Mouse (Mus musculus) lung, postnatal 0 days (tissue): ENCODE measurements around the gene Mthfr. TPM values are rescaled to one million over a fixed set of nuclear protein-coding genes. Genes with fewer than 3 reads are reported as not detected.

Experiments
- ATAC-seq: fragments of 200-750 bp; cut with Nextera tagmentation; 2 replicates; pipeline ENCODE4 v1.8.0; 2017; ENCODE audit warnings: moderate library complexity
- DNase-seq: peaks from one replicate; pipeline ENCODE4 v3.0.0-alpha.2; 2016; ENCODE audit warnings: low spot score
- H3K27ac ChIP-seq: fragments of 300-500 bp; sonication (generic); 2 replicates; pipeline ENCODE4 v1.5.1; 2014; ENCODE audit warnings: antibody characterized with exemption, mild to moderate bottlenecking, low read length, mixed read lengths
- H3K27me3 ChIP-seq: fragments of 300-500 bp; sonication (generic); replicated peaks from 2 replicates; pipeline ENCODE4 v1.6.1; 2014; ENCODE audit warnings: low read length, mixed read lengths; ENCODE audit not compliant: insufficient read depth
- H3K36me3 ChIP-seq: fragments of 300-500 bp; sonication (generic); 2 replicates; pipeline ENCODE4 v1.6.1; 2014; ENCODE audit warnings: low read length, mixed read lengths; ENCODE audit not compliant: insufficient read depth
- H3K4me1 ChIP-seq: fragments of 300-500 bp; sonication (generic); 2 replicates; pipeline ENCODE4 v1.6.1; 2014; ENCODE audit warnings: antibody characterized with exemption, low read depth, low read length, mixed read lengths; ENCODE audit not compliant: insufficient read depth
- H3K4me2 ChIP-seq: fragments of 300-500 bp; sonication (generic); replicated peaks from 2 replicates; pipeline ENCODE4 v1.6.1; 2014; ENCODE audit warnings: low read depth, mild to moderate bottlenecking, low read length, moderate library complexity, mixed read lengths
- H3K4me3 ChIP-seq: fragments of 300-500 bp; sonication (generic); 2 replicates; pipeline ENCODE4 v1.5.1; 2014; ENCODE audit warnings: low read depth, low read length
- H3K9ac ChIP-seq: fragments of 300-500 bp; sonication (generic); replicated peaks from 2 replicates; pipeline ENCODE4 v1.6.1; 2014; ENCODE audit warnings: low read depth, mild to moderate bottlenecking
- H3K9me3 ChIP-seq: fragments of 300-500 bp; sonication (generic); 2 replicates; pipeline ENCODE4 v1.6.1; 2016; ENCODE audit warnings: low read length, mixed read lengths
- CTCF ChIP-seq: IDR thresholded peaks from 2 replicates; pipeline ENCODE4 v1.5.1; 2016; ENCODE audit warnings: antibody characterized with exemption, mild to moderate bottlenecking
- EP300 ChIP-seq: IDR thresholded peaks from 2 replicates; pipeline ENCODE4 v1.6.1; 2016; ENCODE audit warnings: antibody characterized with exemption, mild to moderate bottlenecking, control low read depth
- WGBS: fragments of 180-500 bp; shearing (Covaris S2); extraction: QIAGEN DNeasy Blood & Tissue Kit; methylation state at CpG from one replicate; pipeline ENCODE4 v1.1.7; 2014; 5-methylcytosine and 5-hydroxymethylcytosine counted together
- polyA plus RNA-seq: library from polyadenylated mRNA; unstranded; fragments of >200 nt; fragmentation: Nextera tagmentation; extraction: Ambion mirVana; gene quantifications from 2 replicates; pipeline ENCODE4 v1.2.1, GENCODE M21; 2015

Gene Mthfr
- polyA plus RNA-seq, 1 experiment from 2014 or later: 14.0 TPM

GRCm38 (mm10) chr4:148018410-148018809 lies 20.5 kb upstream of the Mthfr start:
- no peak for TF ChIP-seq CTCF
- no peak for TF ChIP-seq EP300
- no peak for ATAC-seq
- Histone ChIP-seq H3K9me3 (no peaks in the 10 kb centered on the region), H3K4me1 (no peaks in the 10 kb centered on the region), H3K27ac (no peak overlapping the region), H3K9ac (no peak overlapping the region), H3K27me3 (no peaks in the 10 kb centered on the region), H3K4me3 (no peak overlapping the region), H3K36me3 (peaks cover 53% of the 10 kb centered on the region), H3K4me2 (no peak overlapping the region)
- 65% methylated on average over 2 of the region's 2 CpGs for WGBS
- DNase-seq: no peak

- H3K9ac ChIP-seq: no peak overlapping the region
- no peak for TF ChIP-seq CTCF
- TF ChIP-seq EP300: no peak
- ATAC-seq (peak; percentile 85), DNase-seq (peak; percentile 51)
- no peaks in the 10 kb centered on the region for H3K4me1 ChIP-seq
- H3K27ac ChIP-seq: no peak overlapping the region
- H3K36me3 ChIP-seq: peaks cover 35% of the 10 kb centered on the region
- 78% methylated on average over 3 of the region's 3 CpGs for WGBS
- no peaks in the 10 kb centered on the region for H3K9me3 ChIP-seq
- H3K4me3 ChIP-seq: no peak overlapping the region
- H3K4me2 ChIP-seq: no peak overlapping the region
- no peaks in the 10 kb centered on the region for H3K27me3 ChIP-seq
Measured at GRCm38 (mm10) chr4:148024003-148024402, 14.9 kb upstream of the Mthfr start.

- no peak overlapping the region for H3K9ac ChIP-seq
- H3K4me1 ChIP-seq: no peaks in the 10 kb centered on the region
- peaks cover 9% of the 10 kb centered on the region for H3K36me3 ChIP-seq
- no peak for DNase-seq
- H3K4me3 ChIP-seq: no peak overlapping the region
- TF ChIP-seq CTCF (no peak), EP300 (no peak)
- no peak overlapping the region for H3K27ac ChIP-seq
- WGBS: 93% methylated on average over 7 of the region's 7 CpGs
- ATAC-seq: no peak
- no peaks in the 10 kb centered on the region for H3K9me3 ChIP-seq
- no peaks in the 10 kb centered on the region for H3K27me3 ChIP-seq
- H3K4me2 ChIP-seq: no peak overlapping the region
Measured at GRCm38 (mm10) chr4:148029297-148029696, 9.6 kb upstream of the Mthfr start.

DNA sequence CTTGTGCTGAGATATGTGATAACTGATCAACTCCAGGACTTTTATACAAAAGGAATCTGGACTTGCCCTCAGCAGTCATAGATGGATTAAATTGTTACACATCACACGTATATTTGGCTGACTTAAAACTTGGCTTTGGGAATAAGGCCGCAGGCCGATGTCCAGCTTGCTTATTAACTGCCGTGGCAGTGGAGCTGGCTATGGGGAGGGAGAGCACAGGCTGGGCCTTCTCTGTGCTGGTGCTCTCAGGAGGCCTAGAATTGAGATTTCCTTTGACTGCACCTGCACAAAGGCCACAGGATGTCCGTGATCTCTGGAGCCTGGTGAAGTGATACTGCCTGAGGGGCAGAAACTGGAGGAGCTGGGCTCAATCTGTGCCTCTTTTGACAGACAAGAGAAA lies 8.4 kb upstream of the Mthfr start:
- no peak for ATAC-seq

GRCm38 (mm10) chr4:148033858-148034410 lies 4.9 kb upstream of the Mthfr start:
- Histone ChIP-seq H3K9ac (no peak overlapping the region), H3K27me3 (no peaks in the 10 kb centered on the region), H3K4me1 (no peaks in the 10 kb centered on the region), H3K36me3 (peaks cover 4% of the 10 kb centered on the region; the same call in 1 of the 2 replicates), H3K4me2 (no peak overlapping the region), H3K9me3 (no peaks in the 10 kb centered on the region), H3K27ac (no peak overlapping the region), H3K4me3 (no peak overlapping the region)
- TF ChIP-seq CTCF (no peak), EP300 (no peak)
- WGBS: 83% methylated on average over 7 of the region's 7 CpGs
- no peak for DNase-seq
- ATAC-seq: no peak

More for the DNA sequence above, 8.4 kb upstream of the Mthfr start:
- H3K4me2 ChIP-seq: no peak overlapping the region
- H3K4me1 ChIP-seq: no peaks in the 10 kb centered on the region
- no peak overlapping the region for H3K9ac ChIP-seq
- no peak overlapping the region for H3K27ac ChIP-seq
- H3K9me3 ChIP-seq: no peaks in the 10 kb centered on the region
- WGBS: 83% methylated on average over 5 of the region's 5 CpGs
- peaks cover 8% of the 10 kb centered on the region for H3K36me3 ChIP-seq
- TF ChIP-seq CTCF: no peak
- no peak for TF ChIP-seq EP300
- no peak overlapping the region for H3K4me3 ChIP-seq
- no peak for DNase-seq
- H3K27me3 ChIP-seq: no peaks in the 10 kb centered on the region

GRCm38 (mm10) chr4:148035440-148035839 lies 3.4 kb upstream of the Mthfr start:
- 90% methylated on average over 3 of the region's 3 CpGs for WGBS
- no peak for ATAC-seq
- peaks cover 8% of the 10 kb centered on the region; the same call in 1 of the 2 replicates for H3K4me1 ChIP-seq
- no peak overlapping the region for H3K27ac ChIP-seq
- no peak overlapping the region for H3K9ac ChIP-seq
- no peak overlapping the region for H3K4me3 ChIP-seq
- peaks cover 4% of the 10 kb centered on the region; the same call in 1 of the 2 replicates for H3K36me3 ChIP-seq
- no peaks in the 10 kb centered on the region for H3K9me3 ChIP-seq
- no peak overlapping the region for H3K4me2 ChIP-seq
- no peak for TF ChIP-seq EP300
- no peak for TF ChIP-seq CTCF
- DNase-seq: no peak
- no peaks in the 10 kb centered on the region for H3K27me3 ChIP-seq
